Mouse (Mus musculus) lung, adult 2 months (tissue): ENCODE measurements around the gene Kcnj5. TPM values are rescaled to one million over a fixed set of nuclear protein-coding genes. Genes with fewer than 3 reads are reported as not detected.

Experiments used
- DNase-seq: peaks from one replicate; pipeline ENCODE4 v3.0.0; 2022
- H3K4me1 ChIP-seq: fragments of 200-500 bp; 2 replicates; pipeline ENCODE4 v1.6.1; 2011; ENCODE audit warnings: low read length; ENCODE audit not compliant: control insufficient read depth, insufficient read depth
- H3K4me3 ChIP-seq: fragments of 200-500 bp; replicated peaks from 2 replicates; pipeline ENCODE3; 2011; ENCODE audit warnings: low read depth, mild to moderate bottlenecking, control low read depth, low read length; ENCODE audit errors: extremely low read depth
- CTCF ChIP-seq: fragments of 200-500 bp; IDR thresholded peaks from 2 replicates; pipeline ENCODE4 v1.5.1; 2011; ENCODE audit warnings: mild to moderate bottlenecking, low read length, control low read depth; ENCODE audit not compliant: insufficient read depth
- POLR2A ChIP-seq: fragments of 200-500 bp; IDR thresholded peaks from 2 replicates; pipeline ENCODE4 v1.6.1; 2011; ENCODE audit warnings: low read depth, mild to moderate bottlenecking, control low read depth, low read length, borderline replicate concordance; ENCODE audit errors: extremely low read depth
- WGBS: fragments of 180-500 bp; shearing (Covaris S2); methylation state at CpG from one replicate; pipeline ENCODE4 v1.1.7; 2018; 5-methylcytosine and 5-hydroxymethylcytosine counted together
- polyA plus RNA-seq: library from polyadenylated mRNA; depleted of rRNA; stranded (reverse); fragments of >200 nt; gene quantifications from 2 replicates; pipeline ENCODE4 v1.2.3, GENCODE M21; 2012

Kcnj5 gene
- polyA plus RNA-seq, 1 experiment: 1.7 TPM

GRCm38 (mm10) chr9:32328777-32329176 lies 15.4 kb downstream of the Kcnj5 start:
- H3K4me1 ChIP-seq: no peaks in the 10 kb centered on the region; the same call in 1 of the 2 replicates
- H3K4me3 ChIP-seq: no peak overlapping the region
- WGBS: 70% methylated on average over 4 of the region's 4 CpGs
- DNase-seq: no peak
- TF ChIP-seq POLR2A: no peak
- TF ChIP-seq CTCF: no peak

DNA sequence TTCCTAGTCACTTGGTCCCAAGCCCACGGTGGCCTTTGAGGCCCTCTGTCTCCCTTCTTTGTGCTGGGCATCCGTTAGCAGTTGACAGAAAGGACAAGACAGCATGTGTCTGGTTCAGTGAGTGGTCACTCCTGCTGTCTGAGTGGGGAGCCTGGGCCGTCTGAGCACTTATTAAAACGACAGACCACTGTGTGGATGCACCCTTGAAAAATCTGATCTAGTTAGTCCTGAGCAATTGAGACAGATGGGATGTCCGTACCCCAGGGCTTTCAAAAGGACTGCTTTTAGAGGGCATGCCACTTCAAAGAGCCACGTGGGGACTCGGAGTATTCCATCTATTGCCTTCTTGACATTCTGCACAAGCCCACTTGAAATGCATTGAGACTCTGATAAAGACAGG lies 20.5 kb downstream of the Kcnj5 start:
- 57% methylated on average over 7 of the region's 7 CpGs for WGBS
- no peak for DNase-seq
- peaks cover 9% of the 10 kb centered on the region for H3K4me1 ChIP-seq
- TF ChIP-seq CTCF: no peak
- TF ChIP-seq POLR2A: no peak
- H3K4me3 ChIP-seq: no peak overlapping the region

DNA sequence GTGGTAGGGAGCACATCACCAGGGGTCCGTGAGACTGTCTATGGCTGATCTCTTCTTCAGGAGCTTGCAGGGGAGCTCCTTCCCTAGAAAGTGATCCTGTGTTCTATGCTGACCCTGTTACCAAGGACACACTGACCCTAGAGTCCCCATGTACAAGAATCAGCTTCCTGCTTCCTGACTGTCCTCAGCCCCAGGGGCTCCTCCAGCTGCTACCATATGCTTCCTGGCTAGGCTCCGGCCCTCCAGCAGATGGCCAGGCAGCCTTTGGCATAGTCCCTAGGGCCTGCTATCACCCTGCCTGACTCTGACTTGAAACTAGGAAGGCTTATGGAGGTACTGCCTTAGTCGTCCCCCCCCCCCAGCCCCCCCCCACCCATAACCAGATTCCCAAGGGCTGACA lies 24.0 kb downstream of the Kcnj5 start:
- peaks cover 9% of the 10 kb centered on the region for H3K4me1 ChIP-seq
- TF ChIP-seq POLR2A (no peak), CTCF (no peak)
- no peak for DNase-seq
- 40% methylated on average over 3 of the region's 3 CpGs for WGBS
- no peak overlapping the region for H3K4me3 ChIP-seq

GRCm38 (mm10) chr9:32315999-32316398 lies 28.2 kb downstream of the Kcnj5 start:
- H3K4me3 ChIP-seq: no peak overlapping the region
- WGBS: 86% methylated on average over 3 of the region's 3 CpGs
- no peak for TF ChIP-seq POLR2A
- TF ChIP-seq CTCF: no peak
- peaks cover 9% of the 10 kb centered on the region for H3K4me1 ChIP-seq
- DNase-seq: no peak

DNA sequence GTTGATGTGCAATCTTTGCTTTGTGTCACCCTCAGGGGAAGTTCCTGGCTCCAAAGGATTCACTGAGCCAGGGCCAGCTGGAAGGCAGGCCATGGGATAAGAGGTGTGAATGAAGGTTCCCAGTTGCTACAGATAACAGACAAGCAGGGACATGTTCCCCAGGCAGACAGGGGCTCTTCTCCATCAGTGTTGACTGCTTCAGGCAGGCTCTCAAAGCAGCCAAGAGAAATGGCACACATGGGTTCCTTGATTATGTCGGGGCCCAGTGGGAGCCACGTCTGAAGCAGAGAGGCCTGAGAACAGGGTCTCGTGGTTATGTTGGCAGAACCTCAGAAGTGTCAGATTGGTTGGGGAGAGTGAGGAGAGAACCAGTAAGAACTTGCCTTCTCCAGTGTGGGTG lies 30.1 kb downstream of the Kcnj5 start:
- TF ChIP-seq CTCF (no peak), POLR2A (no peak)
- Histone ChIP-seq H3K4me1 (no peaks in the 10 kb centered on the region; the same call in 1 of the 2 replicates), H3K4me3 (no peak overlapping the region)
- 56% methylated on average over 3 of the region's 3 CpGs for WGBS
- DNase-seq: no peak

DNA sequence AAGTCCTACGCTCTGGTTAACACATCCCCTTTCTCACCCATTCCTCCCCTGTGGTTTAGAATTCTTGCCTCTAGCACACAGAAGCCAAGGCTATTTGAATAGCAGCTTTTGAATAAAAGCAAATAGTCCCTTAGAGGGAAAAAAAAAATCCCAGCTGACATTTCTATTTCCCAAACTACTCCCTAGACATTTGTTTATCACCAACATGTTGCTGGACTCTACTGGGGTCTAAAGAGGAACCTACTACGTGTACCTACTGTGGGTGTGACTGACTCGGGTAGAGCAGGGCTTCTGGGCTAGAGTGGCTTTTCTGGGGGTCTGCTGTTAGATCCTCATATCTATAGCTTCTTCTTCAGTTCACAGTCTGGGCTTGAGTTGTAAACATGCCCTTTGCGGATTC lies 31.9 kb downstream of the Kcnj5 start:
- Histone ChIP-seq H3K4me3 (no peak overlapping the region), H3K4me1 (no peaks in the 10 kb centered on the region)
- no peak for DNase-seq
- no peak for TF ChIP-seq CTCF
- TF ChIP-seq POLR2A: no peak
- 56% methylated on average over 4 of the region's 4 CpGs for WGBS

GRCm38 (mm10) chr9:32311786-32312185 lies 32.4 kb downstream of the Kcnj5 start:
- 46% methylated on average over 14 of the region's 14 CpGs for WGBS
- Histone ChIP-seq H3K4me3 (no peak overlapping the region), H3K4me1 (no peaks in the 10 kb centered on the region)
- DNase-seq: no peak
- TF ChIP-seq CTCF (no peak), POLR2A (no peak)

DNA sequence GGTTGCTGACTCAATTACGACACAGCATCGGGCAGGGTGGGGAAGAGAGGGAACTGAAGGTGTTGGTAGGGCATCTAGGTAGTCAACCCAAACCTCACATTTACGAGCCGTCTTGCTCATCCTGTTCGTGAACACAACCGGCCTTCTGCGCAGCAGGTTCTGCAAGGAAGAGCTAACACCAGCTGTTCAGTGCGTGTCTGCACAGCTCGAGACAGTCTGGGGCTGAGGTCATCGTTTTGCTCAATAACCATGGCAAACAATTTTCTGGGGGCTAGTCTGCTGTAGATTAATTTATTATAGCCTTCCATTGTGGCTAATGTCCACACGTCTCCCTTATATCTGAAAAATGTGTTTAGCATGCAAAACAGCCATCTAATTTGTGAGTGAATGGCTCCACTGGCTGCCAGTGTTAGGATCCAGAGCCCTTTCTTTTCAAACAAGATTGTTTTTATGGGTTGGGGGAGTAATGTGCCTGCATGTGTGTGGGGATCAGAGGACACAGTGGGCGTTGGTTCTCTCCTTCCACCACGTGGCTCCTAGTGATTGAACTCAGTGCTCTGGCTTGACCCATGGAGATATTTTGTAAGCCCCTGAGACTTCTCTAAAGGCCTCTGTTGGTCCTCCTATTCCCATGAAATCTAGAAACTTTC lies 41.5 kb downstream of the Kcnj5 start:
- Histone ChIP-seq H3K4me3 (no peak overlapping the region), H3K4me1 (no peaks in the 10 kb centered on the region)
- DNase-seq: no peak
- WGBS: 86% methylated on average over 13 of the region's 13 CpGs
- TF ChIP-seq CTCF (no peak), POLR2A (no peak)

DNA sequence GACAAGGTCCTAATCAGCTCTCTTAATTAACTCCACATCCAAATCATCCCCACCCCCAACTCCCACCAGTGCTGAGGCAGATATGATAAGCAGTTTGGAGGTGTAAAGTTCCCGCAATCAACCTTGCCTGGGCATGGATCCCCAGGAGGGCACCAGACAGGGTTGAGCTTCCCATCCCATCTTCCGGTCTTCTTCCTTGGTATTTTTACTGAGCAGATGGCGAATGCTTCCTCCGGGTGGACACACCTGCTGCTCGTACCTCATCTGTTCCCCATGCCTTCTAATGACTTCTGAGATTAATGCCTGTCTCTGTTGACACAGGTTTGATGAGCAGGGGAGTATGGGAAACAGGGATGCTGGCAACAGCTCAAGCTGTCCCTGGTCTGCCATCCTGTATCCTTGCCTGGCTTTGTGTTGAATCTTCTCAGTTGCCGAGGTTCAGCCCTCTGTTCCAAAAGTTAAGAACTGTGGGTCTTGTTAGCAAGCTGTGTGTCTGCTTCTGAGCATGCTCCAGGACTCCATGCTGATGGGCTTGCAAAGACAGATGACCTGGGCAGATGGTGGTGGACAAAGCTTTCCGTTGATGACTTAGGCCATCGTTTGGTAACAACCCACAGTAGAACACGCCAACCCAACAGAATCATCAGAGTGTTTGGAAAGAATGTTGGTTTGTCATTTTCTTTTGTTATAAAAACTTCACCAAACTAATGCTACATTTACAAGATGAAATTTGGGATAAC lies 48.9 kb downstream of the Kcnj5 start:
- DNase-seq: no peak
- H3K4me3 ChIP-seq: no peak overlapping the region
- 96% methylated on average over 9 of the region's 9 CpGs for WGBS
- peaks cover 10% of the 10 kb centered on the region; the same call in 1 of the 2 replicates for H3K4me1 ChIP-seq
- TF ChIP-seq POLR2A (no peak), CTCF (no peak)

GRCm38 (mm10) chr9:32292686-32293085 lies 51.5 kb downstream of the Kcnj5 start:
- H3K4me3 ChIP-seq: no peak overlapping the region
- H3K4me1 ChIP-seq: peaks cover 10% of the 10 kb centered on the region; the same call in 1 of the 2 replicates
- DNase-seq: no peak
- WGBS: 14% methylated on average over 5 of the region's 5 CpGs
- TF ChIP-seq CTCF: no peak
- no peak for TF ChIP-seq POLR2A
